Mouse (Mus musculus): ENCODE data around the gene Tert.
A peak's percentile ranks its signal among the peaks of the same experiment; 100 is the strongest.

The Tert gene

GRCm38 (mm10) chr13:73626745-73627549, at the start of gene Tert:
Gene Tert, plus strand, starts transcription at chr13:73626911.
- DNase-seq (ENCODE audit: low read depth, low spot score): no peak

DNA sequence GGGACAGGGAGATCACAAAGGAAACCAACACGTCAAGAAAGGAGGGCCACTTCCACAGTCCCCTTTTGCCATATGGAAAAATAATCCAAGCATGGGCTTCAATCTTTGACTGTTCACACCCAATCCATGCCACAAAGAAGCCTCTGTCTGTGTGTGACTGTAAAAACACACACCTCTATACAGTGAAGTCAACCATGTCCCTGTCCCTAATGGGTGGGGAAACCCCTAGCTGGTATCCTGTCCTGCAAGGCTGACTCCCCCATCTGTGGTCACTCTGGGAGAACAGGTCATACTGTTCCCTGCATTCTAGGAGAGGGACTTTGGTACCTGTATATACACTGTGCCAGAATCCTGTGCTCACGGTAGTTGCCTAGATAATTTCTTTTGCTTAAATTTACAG, 49.4 kb upstream of the Tert start:
- no peak for DNase-seq (ENCODE audit: low read depth, low spot score)

GRCm38 (mm10) chr13:73591488-73591887, 35.2 kb upstream of the Tert start:
- DNase-seq (ENCODE audit: low read depth, low spot score): no peak

DNA sequence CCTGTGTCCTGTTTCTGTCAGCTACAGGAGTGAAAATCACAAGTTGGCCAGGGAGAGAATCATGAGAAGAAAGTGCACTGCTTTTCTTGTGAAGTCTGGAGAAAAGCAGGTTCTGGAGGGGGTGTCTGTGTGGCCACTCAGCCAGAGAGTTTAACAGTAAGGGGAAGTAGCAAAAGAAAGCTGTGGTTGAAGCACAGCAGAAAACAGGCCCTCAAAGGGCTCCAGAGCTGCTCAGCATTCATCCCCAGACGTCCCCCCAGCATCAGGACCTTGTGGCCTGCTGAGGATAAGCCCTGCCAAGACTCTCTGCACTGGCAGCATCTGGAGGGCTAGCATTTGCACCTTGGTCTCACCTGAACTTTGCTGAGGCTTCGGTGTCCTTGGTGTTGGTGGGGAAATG, 34.2 kb upstream of the Tert start:
- no peak for DNase-seq (ENCODE audit: low read depth, low spot score)

- DNase-seq (ENCODE audit: low read depth, low spot score): no peak
Measured at GRCm38 (mm10) chr13:73596276-73596675, 30.4 kb upstream of the Tert start.

GRCm38 (mm10) chr13:73600217-73600616, 26.5 kb upstream of the Tert start:
- DNase-seq (ENCODE audit: low read depth, low spot score): no peak

DNA sequence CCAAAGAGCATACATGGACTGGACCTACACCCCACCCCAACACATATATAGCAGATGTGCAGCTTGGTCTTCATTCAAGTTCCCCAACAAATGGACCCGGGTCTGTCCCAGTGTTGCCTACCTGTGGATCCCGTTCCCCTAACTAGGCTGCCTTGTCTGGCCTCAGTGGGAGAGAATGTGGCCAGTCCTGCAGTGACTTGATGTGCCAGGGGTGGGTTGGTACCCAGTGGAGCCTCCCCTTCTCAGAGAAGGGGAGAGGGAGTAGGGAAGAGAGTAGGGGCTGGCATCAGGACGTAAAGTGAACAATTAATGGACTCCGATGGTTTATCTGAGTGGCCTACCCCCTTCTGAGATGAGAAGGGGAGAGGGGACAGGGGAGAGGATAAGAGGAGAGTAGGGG, 23.7 kb upstream of the Tert start:
- no peak for DNase-seq (ENCODE audit: low read depth, low spot score)

DNA sequence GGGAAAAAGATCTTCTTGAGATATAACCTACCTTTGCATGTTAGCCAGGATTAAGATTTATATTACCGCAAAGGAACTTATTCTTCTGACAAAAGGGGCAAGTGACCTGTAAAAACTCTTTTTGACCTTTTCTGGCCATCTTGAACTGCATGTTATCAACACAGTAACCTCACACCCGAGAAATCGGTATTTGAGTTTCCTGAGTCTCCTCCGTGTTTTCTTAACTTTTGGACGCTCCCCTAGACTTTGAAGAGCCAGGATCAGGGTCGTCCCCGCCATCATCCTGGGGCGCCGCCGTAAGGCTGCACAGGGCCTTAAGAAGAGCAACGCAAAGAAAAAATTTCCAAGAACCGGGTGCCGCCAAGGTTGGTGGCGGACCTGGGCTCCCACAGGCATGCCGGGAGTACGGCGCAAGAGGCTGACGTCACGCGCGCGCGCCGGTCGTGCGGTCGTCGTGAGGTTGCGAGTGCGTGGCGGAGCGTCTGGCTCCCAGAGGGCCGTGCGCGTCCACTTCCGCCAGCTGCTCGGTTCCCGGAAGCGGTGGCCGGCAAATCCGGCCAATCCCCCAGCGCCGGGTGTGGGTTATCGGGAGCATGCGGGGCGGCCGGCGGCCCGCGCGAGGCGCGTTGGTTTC, 23.1 kb upstream of the Tert start, which contains the start of gene Clptm1l:
TSS of gene Clptm1l (plus strand) at position 485 of the 634 bp plus-strand sequence.
- DNase-seq (ENCODE audit: low read depth, low spot score): peak; percentile 92

DNA sequence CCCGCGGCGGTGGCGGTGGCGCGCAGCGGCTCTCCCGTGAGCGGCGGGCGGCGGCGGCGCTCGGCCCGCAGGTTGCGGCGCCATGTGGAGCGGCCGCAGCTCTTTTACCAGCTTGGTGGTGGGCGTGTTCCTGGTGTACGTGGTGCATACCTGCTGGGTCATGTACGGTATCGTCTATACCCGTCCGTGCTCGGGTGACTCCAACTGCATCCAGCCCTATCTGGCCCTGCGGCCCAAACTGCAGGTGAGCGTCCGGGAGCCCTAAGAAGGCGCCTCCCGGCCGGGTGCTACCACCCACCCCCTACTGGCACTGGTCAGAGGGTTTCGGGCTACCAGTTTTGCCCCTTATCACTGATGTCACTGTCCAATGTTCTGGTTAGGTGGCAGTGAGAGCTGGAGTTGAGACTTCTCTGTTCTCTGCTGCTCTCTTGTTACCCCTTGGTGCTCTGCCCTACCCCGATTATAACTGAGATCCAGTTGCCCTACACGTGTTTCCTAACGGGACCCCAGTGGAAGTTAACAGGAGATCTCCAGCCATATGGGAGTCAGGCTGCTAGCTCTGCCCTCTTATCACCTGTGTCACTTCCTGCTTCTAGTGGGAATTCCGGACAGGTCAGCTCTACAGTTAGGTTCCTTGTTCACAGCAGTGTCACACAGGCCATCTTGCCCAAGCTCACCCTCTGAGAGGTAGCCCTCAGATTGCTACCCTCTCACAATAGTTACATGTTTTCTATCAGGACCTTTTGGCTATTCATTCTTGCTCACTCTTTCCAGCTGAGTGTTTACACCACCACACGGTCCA, 22.4 kb upstream of the Tert start:
- peak; percentile 11 for DNase-seq (ENCODE audit: low read depth, low spot score)

DNA sequence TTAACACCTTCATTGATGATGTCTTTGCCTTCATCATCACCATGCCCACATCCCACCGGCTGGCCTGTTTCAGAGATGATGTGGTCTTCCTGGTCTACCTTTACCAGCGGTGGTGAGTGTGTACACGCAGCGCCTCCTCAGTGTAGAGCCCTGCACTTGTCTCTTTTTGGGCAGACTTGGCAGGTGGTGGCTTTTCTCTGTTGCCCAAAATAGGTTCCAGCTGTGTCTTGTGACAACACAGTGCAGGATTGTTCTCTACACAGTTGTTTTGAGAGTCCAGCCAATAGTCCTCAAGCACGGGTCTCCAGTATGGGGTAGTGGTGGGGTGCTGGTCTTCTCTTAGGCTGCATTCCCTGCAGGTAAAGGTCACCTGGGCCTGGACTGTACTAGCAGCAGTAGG, 8.3 kb upstream of the Tert start:
- no peak for DNase-seq (ENCODE audit: low read depth, low spot score)

DNA sequence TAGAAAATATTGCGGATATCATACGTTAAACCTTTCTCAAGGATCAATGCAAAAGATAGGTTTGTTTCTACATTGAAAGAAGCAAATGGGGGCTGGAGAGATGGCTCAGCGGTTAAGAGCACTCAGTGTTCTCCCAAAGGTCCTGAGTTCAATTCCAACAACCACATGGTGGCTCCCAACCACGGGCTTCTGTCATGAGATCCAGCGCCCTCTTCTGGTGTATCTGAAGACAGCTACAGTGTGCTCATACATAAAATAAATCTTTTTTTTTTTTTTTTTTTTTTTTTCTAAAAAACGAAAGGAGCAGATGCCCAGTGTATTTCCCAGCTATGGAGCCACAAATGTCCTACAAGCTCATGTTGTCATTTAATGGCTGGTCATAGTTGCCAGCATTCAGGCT, 6.1 kb upstream of the Tert start:
- DNase-seq (ENCODE audit: low read depth, low spot score): no peak

DNA sequence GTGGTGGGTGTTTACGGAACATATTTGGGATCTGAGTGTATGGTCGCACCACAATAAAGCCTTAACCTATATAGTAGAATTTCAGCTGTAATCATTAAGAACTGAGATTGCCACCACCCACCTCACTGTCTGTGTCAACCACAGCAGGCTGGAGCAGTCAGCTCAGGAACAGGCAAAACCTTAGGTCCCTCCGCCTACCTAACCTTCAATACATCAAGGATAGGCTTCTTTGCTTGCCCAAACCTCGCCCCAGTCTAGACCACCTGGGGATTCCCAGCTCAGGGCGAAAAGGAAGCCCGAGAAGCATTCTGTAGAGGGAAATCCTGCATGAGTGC, 334 bp upstream of the Tert start:
- no peak for DNase-seq (ENCODE audit: low read depth, low spot score)

DNA sequence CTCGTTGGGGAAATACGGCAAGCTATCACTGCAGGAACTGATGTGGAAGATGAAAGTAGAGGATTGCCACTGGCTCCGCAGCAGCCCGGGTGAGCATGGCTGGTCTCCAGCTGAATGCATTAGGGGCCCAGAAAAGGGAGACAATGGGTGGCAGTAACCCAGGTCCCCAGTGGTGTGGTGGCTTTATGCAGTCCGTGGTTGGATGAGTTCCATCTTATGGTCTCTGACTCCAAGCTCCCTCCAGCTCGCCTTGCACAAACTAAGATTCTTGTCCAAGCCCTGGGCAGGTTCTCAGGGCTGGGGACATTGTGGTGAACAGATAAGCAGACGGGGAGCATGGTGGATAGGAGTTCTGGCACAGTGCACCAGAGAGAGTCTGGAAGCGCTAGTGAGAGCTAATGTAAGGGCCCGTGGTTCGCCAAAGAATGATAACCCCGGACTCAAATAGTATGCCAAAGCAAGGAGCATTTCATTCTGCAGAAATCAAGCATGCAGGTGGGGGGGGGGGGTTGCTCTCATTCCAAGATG, 1.9 kb downstream of the Tert start:
- no peak for DNase-seq (ENCODE audit: low read depth, low spot score)

DNA sequence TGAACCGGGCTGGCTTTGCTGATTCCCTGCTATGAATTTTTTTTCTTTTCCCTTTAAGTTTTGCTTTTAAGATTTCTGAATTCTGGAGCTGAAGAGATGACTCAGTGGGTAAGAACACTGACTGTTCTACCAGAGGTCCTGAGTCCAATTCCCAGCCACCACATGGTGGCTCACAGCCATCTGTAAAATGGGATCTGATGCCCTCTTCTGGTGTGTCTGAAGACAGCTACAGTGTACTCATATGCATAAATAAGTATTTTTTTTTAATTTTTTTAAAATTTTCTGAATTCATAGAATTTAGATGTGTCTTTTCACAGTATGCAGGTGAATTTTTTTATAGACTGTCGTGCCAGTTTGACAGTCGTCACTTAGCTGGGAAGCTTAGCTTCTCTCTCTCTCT, 5.1 kb downstream of the Tert start:
- no peak for DNase-seq (ENCODE audit: low read depth, low spot score)

GRCm38 (mm10) chr13:73637826-73638225, 11.1 kb downstream of the Tert start:
- DNase-seq (ENCODE audit: low read depth, low spot score): no peak

GRCm38 (mm10) chr13:73641296-73641695, 14.6 kb downstream of the Tert start:
- no peak for DNase-seq (ENCODE audit: low read depth, low spot score)

- peak; percentile 20 for DNase-seq (ENCODE audit: low read depth, low spot score)
Measured at GRCm38 (mm10) chr13:73646397-73647087, 19.8 kb downstream of the Tert start.

DNA sequence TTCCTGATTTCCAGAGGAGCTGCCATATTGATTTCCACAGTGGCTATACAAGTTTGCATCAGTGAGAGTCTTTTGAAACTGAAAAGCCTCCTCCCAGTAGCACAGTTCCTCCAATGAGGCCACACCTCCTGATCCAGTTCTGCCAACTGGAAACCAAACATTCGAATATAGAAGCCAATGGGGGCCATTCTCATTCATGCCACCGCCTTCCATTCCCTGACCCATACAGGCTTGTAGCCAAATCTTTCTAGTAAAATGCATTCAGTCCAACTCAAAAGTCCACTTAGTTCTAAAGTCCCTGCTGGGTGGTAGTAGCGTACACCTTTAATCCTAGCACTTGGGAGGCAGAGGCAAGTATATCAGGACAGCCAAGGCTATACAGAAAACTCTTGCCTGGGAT, 26.6 kb downstream of the Tert start:
- no peak for DNase-seq (ENCODE audit: low read depth, low spot score)

GRCm38 (mm10) chr13:73654976-73655375, 28.3 kb downstream of the Tert start:
- DNase-seq (ENCODE audit: low read depth, low spot score): no peak

- no peak for DNase-seq (ENCODE audit: low read depth, low spot score)
Measured at GRCm38 (mm10) chr13:73658953-73659352, 32.2 kb downstream of the Tert start.

DNA sequence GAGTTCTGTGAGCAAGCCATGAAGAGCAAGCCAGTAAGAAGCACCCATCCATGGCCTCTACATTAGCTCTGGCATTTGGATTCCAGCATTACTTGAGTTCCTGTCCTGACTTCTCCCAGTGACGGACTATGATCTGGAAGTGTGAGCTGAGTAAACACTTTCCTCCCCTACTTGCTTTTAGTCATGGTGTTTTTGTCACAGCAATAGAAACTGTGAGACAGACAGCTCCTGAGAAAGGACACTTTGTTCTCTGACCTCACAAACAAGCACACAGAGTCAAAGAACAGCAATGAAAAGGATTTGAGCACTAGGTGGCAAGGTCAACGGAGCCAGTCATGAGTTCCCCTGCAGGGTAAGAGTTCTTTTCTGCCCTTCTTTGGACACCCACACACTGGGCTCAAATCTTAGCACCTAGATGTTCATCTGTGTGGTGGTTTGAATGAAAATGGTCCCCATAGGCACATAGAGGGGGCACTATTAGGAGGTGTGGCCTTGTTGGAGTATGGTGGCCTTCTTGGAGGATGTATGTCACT, 33.5 kb downstream of the Tert start:
- DNase-seq (ENCODE audit: low read depth, low spot score): no peak
